Mouse (Mus musculus) cerebellum, adult 11 months (tissue): ENCODE data around the gene Rab3gap1.
"Not testable (repeated sequence)": the region's sequence is repeated elsewhere in the genome, so short reads cannot be mapped to it uniquely, and the experiment has no call there.

Experiments
- DNase-seq: peaks from one replicate; pipeline ENCODE4 v3.0.0; 2022

The Rab3gap1 gene

GRCm38 (mm10) chr1:127933405-127933804 lies 64.8 kb downstream of the Rab3gap1 start:
- DNase-seq: no peak

GRCm38 (mm10) chr1:127934322-127934721 lies 65.7 kb downstream of the Rab3gap1 start:
- no peak for DNase-seq

- DNase-seq: no peak
Measured at GRCm38 (mm10) chr1:127937277-127937676, 68.7 kb downstream of the Rab3gap1 start.

GRCm38 (mm10) chr1:127942231-127942630 lies 73.7 kb downstream of the Rab3gap1 start:
- no peak for DNase-seq

GRCm38 (mm10) chr1:127943516-127943915 lies 74.9 kb downstream of the Rab3gap1 start:
- DNase-seq: no peak

GRCm38 (mm10) chr1:127945696-127946575 lies 77.4 kb downstream of the Rab3gap1 start:
- DNase-seq: no peak

- no peak for DNase-seq
Measured at GRCm38 (mm10) chr1:127946615-127947249, 78.2 kb downstream of the Rab3gap1 start.

- DNase-seq: no peak
Measured at GRCm38 (mm10) chr1:127948748-127949147, 80.2 kb downstream of the Rab3gap1 start.

GRCm38 (mm10) chr1:127952276-127952675 lies 83.7 kb downstream of the Rab3gap1 start:
- DNase-seq: no peak

- not testable (repeated sequence) for DNase-seq
Measured at GRCm38 (mm10) chr1:127954198-127954597, 85.6 kb downstream of the Rab3gap1 start.

- DNase-seq: no peak
Measured at GRCm38 (mm10) chr1:127954800-127955199, 86.2 kb downstream of the Rab3gap1 start.

GRCm38 (mm10) chr1:127956524-127956923 lies 88.0 kb downstream of the Rab3gap1 start:
- DNase-seq: no peak

- no peak for DNase-seq
Measured at GRCm38 (mm10) chr1:127958801-127959200, 90.2 kb downstream of the Rab3gap1 start.

- DNase-seq: no peak
Measured at GRCm38 (mm10) chr1:127959312-127959718, 90.7 kb downstream of the Rab3gap1 start.

- no peak for DNase-seq
Measured at GRCm38 (mm10) chr1:127961140-127961539, 92.6 kb downstream of the Rab3gap1 start.

- DNase-seq: no peak
Measured at GRCm38 (mm10) chr1:127963326-127963725, 94.8 kb downstream of the Rab3gap1 start.

GRCm38 (mm10) chr1:127970870-127971269 lies 102.3 kb downstream of the Rab3gap1 start:
- DNase-seq: no peak

- DNase-seq: no peak
Measured at GRCm38 (mm10) chr1:127974082-127974481, 105.5 kb downstream of the Rab3gap1 start.

GRCm38 (mm10) chr1:127975676-127976075 lies 107.1 kb downstream of the Rab3gap1 start:
- no peak for DNase-seq

- no peak for DNase-seq
Measured at GRCm38 (mm10) chr1:127976106-127976505, 107.5 kb downstream of the Rab3gap1 start.

- DNase-seq: no peak
Measured at GRCm38 (mm10) chr1:127978125-127978524, 109.6 kb downstream of the Rab3gap1 start.

GRCm38 (mm10) chr1:127980911-127981559 lies 112.5 kb downstream of the Rab3gap1 start:
- no peak for DNase-seq

- DNase-seq: no peak
Measured at GRCm38 (mm10) chr1:127982268-127982667, 113.7 kb downstream of the Rab3gap1 start.
